Mouse (Mus musculus) T-helper 2 cell (primary cell): ENCODE data around the gene Slco2b1.

ENCODE experiments used
- in situ Hi-C: fragments of 300-600 bp; cut with MboI, MseI; formaldehyde crosslinking; loops from one replicate; pipeline ENCODE4 v1.15.1; 2025; ENCODE audit warnings: high pct_unique_total_duplicates

Slco2b1 gene

GRCm38 (mm10) chr7:99654244-99654643 lies 56.9 kb downstream of the Slco2b1 start:
- in situ Hi-C loops = no loop called here

DNA sequence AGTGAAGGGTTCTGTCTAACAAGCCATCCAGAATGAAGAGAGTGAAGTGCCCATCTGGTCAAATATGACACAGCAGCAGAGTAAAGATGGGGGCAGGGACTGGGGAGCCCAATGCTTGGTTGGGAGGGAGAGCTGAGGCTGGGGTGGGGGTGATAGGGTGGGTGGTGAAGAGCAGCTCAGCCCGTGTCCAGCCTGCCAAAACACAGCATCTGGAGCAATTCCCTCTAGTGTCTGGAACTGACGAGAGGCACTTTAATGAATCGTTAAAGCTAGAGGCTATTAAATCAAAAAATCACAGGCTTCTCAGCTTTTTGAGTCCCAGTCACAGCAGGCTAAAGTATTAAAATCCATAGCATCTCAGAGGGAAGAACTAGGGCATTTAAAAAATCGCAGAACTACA lies 61.6 kb downstream of the Slco2b1 start:
- in situ Hi-C loops = no loop called here

- in situ Hi-C loops = no loop called here
These were observed 62.5 kb downstream of the Slco2b1 start for GRCm38 (mm10) chr7:99648623-99649022.

- in situ Hi-C loops = no loop called here
These were observed 66.4 kb downstream of the Slco2b1 start for GRCm38 (mm10) chr7:99644701-99645100.

- in situ Hi-C loops = no loop called here
These were observed 69.1 kb downstream of the Slco2b1 start for GRCm38 (mm10) chr7:99642078-99642477.

DNA sequence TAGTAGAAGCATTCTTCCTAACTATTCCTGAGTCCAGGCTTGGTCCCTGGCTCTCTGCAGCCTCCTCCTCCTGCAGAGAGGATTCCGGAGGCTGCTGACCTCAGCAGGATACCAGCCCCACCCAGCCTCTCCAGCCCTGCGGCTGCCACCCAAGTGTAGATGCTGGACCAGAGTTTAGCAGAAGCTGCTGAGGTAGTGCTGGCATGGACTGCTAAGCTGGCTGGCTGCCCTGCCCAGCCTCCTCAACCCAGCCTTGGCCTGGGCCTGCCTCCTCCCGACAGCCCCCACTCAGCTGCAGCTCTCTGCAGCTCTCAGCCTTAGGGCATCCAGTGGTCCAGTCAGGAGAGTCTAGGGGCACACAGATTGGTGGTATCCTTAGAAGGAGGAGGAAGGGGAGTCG lies 69.9 kb downstream of the Slco2b1 start:
- in situ Hi-C loops = no loop called here

GRCm38 (mm10) chr7:99633966-99634665 lies 77.0 kb downstream of the Slco2b1 start:
- in situ Hi-C loops = no loop called here

DNA sequence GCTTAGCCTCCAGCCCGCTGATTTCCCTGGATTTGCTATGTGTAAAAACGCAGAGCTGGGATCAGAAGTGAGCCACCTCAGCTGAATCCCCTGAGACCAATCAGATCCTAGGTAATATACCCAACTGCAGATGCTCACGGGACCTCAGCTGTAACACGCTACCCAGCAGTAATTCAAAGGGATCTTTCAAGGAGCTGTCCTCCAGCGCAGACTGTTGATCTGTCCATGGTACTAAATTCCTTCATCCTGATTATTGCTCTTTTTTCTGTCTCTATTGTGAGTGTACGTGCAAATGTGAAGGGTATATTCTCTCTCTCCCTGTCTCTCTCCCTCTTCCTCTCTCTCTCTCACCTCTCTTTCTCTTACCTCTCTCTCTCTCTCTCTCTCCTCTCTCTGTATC lies 78.9 kb downstream of the Slco2b1 start:
- in situ Hi-C loops = no loop called here

GRCm38 (mm10) chr7:99627366-99627765 lies 83.8 kb downstream of the Slco2b1 start:
- in situ Hi-C loops = loop anchor here (10.0 kb wide), 1 partner anchor 167 kb away; no protein-coding TSS in a partner anchor

DNA sequence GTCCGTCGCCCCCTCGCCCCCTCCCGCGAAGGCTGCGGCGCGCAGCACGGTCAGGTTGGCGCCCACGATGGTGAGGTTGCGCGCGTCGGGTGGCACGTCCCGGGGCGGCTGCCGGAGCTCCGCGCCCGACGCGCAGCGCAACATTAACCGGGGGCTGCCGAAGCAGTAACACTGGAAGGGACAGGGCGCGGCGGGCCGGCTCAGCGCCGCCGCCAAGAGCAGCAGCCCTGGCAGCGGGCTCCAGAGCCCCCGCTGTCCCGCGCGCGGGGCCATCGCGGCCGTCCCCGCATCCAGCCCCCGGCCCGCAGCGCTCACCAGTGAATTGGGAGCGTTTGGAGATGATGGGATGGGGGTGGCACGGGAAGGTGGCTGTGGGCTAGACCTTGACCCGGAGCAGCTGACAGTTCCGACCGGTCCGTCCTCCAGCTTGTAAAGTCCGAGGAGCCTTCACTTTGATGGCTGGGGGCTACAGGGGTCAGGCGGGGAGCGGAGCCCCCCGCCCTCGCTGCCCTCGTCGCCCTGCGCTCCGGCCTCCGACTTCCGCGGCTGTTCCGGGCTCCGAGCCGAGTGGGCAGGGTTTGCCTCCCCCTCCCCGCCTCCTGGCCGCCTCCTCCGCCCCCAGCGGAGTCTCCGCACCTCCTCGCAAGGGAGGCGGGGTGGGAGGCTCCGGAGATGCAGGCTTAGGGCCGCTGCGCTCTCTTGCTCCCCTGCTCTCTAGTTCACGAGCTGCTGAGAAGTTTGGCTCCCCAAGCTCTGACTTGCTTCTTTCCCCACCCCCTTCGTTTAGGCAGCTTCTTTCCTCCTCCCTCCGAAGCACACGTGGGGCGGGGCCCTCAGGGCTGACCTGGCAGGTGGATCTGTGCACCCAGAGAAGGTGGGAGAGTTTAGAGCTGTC lies 84.5 kb downstream of the Slco2b1 start, which contains the start of gene Tpbgl:
TSS of gene Tpbgl (minus strand) at position 728 of the 895 bp plus-strand sequence.
- in situ Hi-C loops = loop anchor here (10.0 kb wide), 1 partner anchor 168 kb away; no protein-coding TSS in a partner anchor

DNA sequence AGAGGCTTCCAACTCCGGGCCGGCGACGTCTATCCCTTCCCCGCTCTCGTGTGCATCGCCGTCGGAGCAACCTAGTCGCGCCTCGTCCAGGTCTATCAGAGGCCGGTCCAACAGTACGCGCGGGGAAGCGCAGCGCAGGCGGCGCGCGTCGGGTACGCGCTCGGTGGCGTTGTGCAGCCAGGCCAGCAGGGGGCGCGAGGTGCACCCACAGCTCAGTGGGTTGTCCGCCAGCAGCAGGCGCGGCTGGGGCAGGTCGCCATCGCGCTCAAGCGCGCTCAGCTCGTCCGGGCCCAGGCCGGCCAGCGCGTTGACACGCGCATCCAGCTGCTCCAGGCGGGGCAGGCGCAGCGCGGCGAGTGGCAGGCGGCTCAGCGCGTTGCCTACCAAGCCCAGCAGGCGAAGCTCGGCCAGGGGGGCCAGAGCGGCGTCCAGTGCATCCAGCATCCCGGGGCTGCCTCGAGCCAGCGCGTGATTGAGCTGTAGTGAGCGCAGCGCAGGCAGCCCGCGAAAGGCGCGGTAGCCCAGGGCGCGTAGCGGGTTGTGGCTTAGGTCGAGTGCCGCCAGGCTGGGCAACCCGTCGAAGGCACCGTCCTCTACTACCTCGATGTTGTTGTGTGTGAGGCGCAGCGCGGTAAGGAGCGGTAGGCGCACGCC lies 85.3 kb downstream of the Slco2b1 start:
- in situ Hi-C loops = loop anchor here (10.0 kb wide), 1 partner anchor 169 kb away; no protein-coding TSS in a partner anchor

GRCm38 (mm10) chr7:99618860-99619259 lies 92.3 kb downstream of the Slco2b1 start:
- in situ Hi-C loops = no loop called here

- in situ Hi-C loops = no loop called here
These were observed 92.9 kb downstream of the Slco2b1 start for GRCm38 (mm10) chr7:99618264-99618663.
